Mouse (Mus musculus) bone marrow, adult 2 months (tissue): ENCODE results near the gene Ikzf2. TPM values are rescaled to one million over a fixed set of nuclear protein-coding genes. Genes with fewer than 3 reads are reported as not detected.

Experiments used
- H3K27ac ChIP-seq: fragments of 200-500 bp; 2 replicates; pipeline ENCODE4 v1.5.1; 2012; ENCODE audit warnings: low read depth, mild to moderate bottlenecking, control low read depth, inconsistent platforms, low read length; ENCODE audit not compliant: control insufficient read depth, poor library complexity, insufficient read depth
- H3K4me1 ChIP-seq: fragments of 200-500 bp; 2 replicates; pipeline ENCODE4 v1.6.1; 2011; ENCODE audit warnings: low read length; ENCODE audit not compliant: control insufficient read depth, insufficient read depth
- H3K4me3 ChIP-seq: fragments of 200-500 bp; replicated peaks from 2 replicates; pipeline ENCODE3; 2011; ENCODE audit warnings: mild to moderate bottlenecking, low read depth, low read length, control low read depth; ENCODE audit not compliant: control insufficient read depth
- CTCF ChIP-seq: fragments of 200-500 bp; IDR thresholded peaks from 2 replicates; pipeline ENCODE4 v1.5.1; 2011; ENCODE audit warnings: low read length, control low read depth; ENCODE audit not compliant: control insufficient read depth, insufficient read depth
- POLR2A ChIP-seq: fragments of 200-500 bp; IDR thresholded peaks from 2 replicates; pipeline ENCODE4 v1.6.1; 2011; ENCODE audit warnings: low read depth, mild to moderate bottlenecking, control low read depth, low read length, borderline replicate concordance; ENCODE audit not compliant: control insufficient read depth
- WGBS: fragments of 180-500 bp; shearing (Covaris S2); methylation state at CpG from one replicate; pipeline ENCODE4 v1.1.7; 2018; 5-methylcytosine and 5-hydroxymethylcytosine counted together
- polyA plus RNA-seq: library from polyadenylated mRNA; stranded (reverse); fragments of >200 nt; gene quantifications from 2 replicates; pipeline ENCODE4 v1.2.4, GENCODE M21; 2011; ENCODE audit warnings: low replicate concordance; ENCODE audit not compliant: missing spikeins, insufficient read depth, insufficient read length

Gene Ikzf2
- polyA plus RNA-seq, 1 experiment = 1.4 TPM

GRCm38 (mm10) chr1:69535507-69535906 lies 151.5 kb downstream of the Ikzf2 start:
- Histone ChIP-seq H3K4me3 (no peak overlapping the region), H3K4me1 (no peaks in the 10 kb centered on the region; the same call in 1 of the 2 replicates), H3K27ac (no peak overlapping the region)
- TF ChIP-seq POLR2A = no peak
- 83% methylated on average over 4 of the region's 4 CpGs for WGBS

- H3K27ac ChIP-seq = no peak overlapping the region
- no peak overlapping the region for H3K4me3 ChIP-seq
- WGBS = 80% methylated on average over 10 of the region's 10 CpGs
- TF ChIP-seq POLR2A (no peak), CTCF (no peak)
- H3K4me1 ChIP-seq = no peaks in the 10 kb centered on the region; the same call in 1 of the 2 replicates
Measured at GRCm38 (mm10) chr1:69533048-69533447, 154.0 kb downstream of the Ikzf2 start.

GRCm38 (mm10) chr1:69528696-69529095 lies 158.3 kb downstream of the Ikzf2 start:
- Histone ChIP-seq H3K4me1 (no peaks in the 10 kb centered on the region; the same call in 1 of the 2 replicates), H3K4me3 (no peak overlapping the region), H3K27ac (no peak overlapping the region)
- TF ChIP-seq CTCF (no peak), POLR2A (no peak)
- WGBS = 19% methylated on average over 4 of the region's 4 CpGs

GRCm38 (mm10) chr1:69521656-69522055 lies 165.4 kb downstream of the Ikzf2 start:
- no peaks in the 10 kb centered on the region for H3K4me1 ChIP-seq
- no peak overlapping the region for H3K27ac ChIP-seq
- 97% methylated on average over 2 of the region's 2 CpGs for WGBS
- H3K4me3 ChIP-seq = no peak overlapping the region
- TF ChIP-seq POLR2A (no peak), CTCF (no peak)

GRCm38 (mm10) chr1:69519356-69519755 lies 167.7 kb downstream of the Ikzf2 start:
- TF ChIP-seq CTCF (no peak), POLR2A (no peak)
- Histone ChIP-seq H3K27ac (no peak overlapping the region), H3K4me3 (no peak overlapping the region), H3K4me1 (no peaks in the 10 kb centered on the region)
- 89% methylated on average over 4 of the region's 4 CpGs for WGBS

GRCm38 (mm10) chr1:69518012-69518411 lies 169.0 kb downstream of the Ikzf2 start:
- WGBS = 37% methylated on average over 4 of the region's 4 CpGs
- Histone ChIP-seq H3K4me3 (no peak overlapping the region), H3K4me1 (no peaks in the 10 kb centered on the region; the same call in 1 of the 2 replicates), H3K27ac (no peak overlapping the region)
- TF ChIP-seq CTCF (no peak), POLR2A (no peak)

- 31% methylated on average over 5 of the region's 5 CpGs for WGBS
- Histone ChIP-seq H3K4me3 (no peak overlapping the region), H3K4me1 (no peaks in the 10 kb centered on the region; the same call in 1 of the 2 replicates), H3K27ac (no peak overlapping the region)
- TF ChIP-seq POLR2A = no peak
- no peak for TF ChIP-seq CTCF
Measured at GRCm38 (mm10) chr1:69516144-69516543, 170.9 kb downstream of the Ikzf2 start.

GRCm38 (mm10) chr1:69513595-69514250 lies 173.3 kb downstream of the Ikzf2 start:
- H3K27ac ChIP-seq = no peak overlapping the region
- no peak overlapping the region for H3K4me3 ChIP-seq
- H3K4me1 ChIP-seq = no peaks in the 10 kb centered on the region; the same call in 1 of the 2 replicates
- no peak for TF ChIP-seq CTCF
- no peak for TF ChIP-seq POLR2A
- 7% methylated on average over 5 of the region's 5 CpGs for WGBS

GRCm38 (mm10) chr1:69508275-69508674 lies 178.8 kb downstream of the Ikzf2 start:
- Histone ChIP-seq H3K27ac (no peak overlapping the region), H3K4me1 (no peaks in the 10 kb centered on the region; the same call in 1 of the 2 replicates), H3K4me3 (no peak overlapping the region)
- 77% methylated on average over 3 of the region's 3 CpGs for WGBS
- TF ChIP-seq POLR2A = no peak
